Mouse (Mus musculus): ENCODE results near the gene Gm20905. TPM values are rescaled to one million over a fixed set of nuclear protein-coding genes. Genes with fewer than 3 reads are reported as not detected.
"Not testable (repeated sequence)": the region's sequence is repeated elsewhere in the genome, so short reads cannot be mapped to it uniquely, and the experiment has no call there.

Gm20905 gene
- not detected for total RNA-seq (2021)

DNA sequence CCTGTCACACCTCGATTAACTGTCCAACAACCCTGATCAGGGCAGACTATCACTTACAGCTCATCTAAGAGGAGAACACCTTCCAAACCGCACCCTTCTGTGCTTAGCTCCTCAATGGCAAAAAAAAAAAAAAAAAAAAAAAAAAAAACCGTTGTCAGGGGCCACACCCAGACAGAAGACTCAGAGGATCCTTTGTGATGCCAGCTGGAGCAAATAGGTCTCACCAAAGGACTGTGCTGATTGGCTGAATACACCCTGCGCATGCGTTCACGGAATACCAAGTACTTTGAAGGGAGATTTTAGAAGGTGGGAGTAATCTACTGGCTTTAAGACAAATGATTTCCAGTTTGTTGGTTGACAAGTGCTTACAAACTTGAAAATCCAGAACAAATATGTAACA is at the start of gene Gm20905:
Gm20905 (minus strand) TSS at position 101 of the 400 bp plus-strand sequence.
- intact Hi-C loops (cut with DNase I); DNase-seq: not testable (repeated sequence)
